7 mouse cellular contexts compared by ENCODE assay signal in genomic region chr5:136919546-136920301, GRCm38 (mm10). TPM values are rescaled to one million over a fixed set of nuclear protein-coding genes. Genes with fewer than 3 reads are reported as not detected.
DNase-seq lines count a peak whose midpoint lies in the region; ATAC-seq and TF ChIP-seq lines count a peak whose summit lies in the region.

No protein-coding gene starts in this region.

- peaks cover under 1% of the 10 kb centered on the region; the same call in 1 of the 2 replicates for H3K36me3 ChIP-seq in forebrain, embryonic 12.5 days (replicated peaks)
- H3K36me3 ChIP-seq in liver, embryonic 12.5 days = peaks cover 3% of the 10 kb centered on the region; the same call in 1 of the 2 replicates
- no peaks in the 10 kb centered on the region for H3K36me3 ChIP-seq in stomach, embryonic 15.5 days

- no peaks in the 10 kb centered on the region for H3K27me3 ChIP-seq in forebrain, embryonic 12.5 days
- H3K27me3 ChIP-seq in liver, embryonic 12.5 days (replicated peaks) = no peaks in the 10 kb centered on the region
- no peaks in the 10 kb centered on the region for H3K27me3 ChIP-seq in stomach, embryonic 15.5 days (replicated peaks)

- H3K4me3 ChIP-seq in left cerebral cortex, adult 2 months = peak overlapping the region; percentile 62
- peak overlapping the region; percentile 59 for H3K4me3 ChIP-seq in forebrain, embryonic 12.5 days (replicated peaks)
- peak overlapping the region; percentile 67 for H3K4me3 ChIP-seq in liver, embryonic 12.5 days
- peak overlapping the region; percentile 64 for H3K4me3 ChIP-seq in stomach, embryonic 15.5 days (replicated peaks)

- peak overlapping the region; percentile 71 for H3K9ac ChIP-seq in forebrain, embryonic 12.5 days
- H3K9ac ChIP-seq in liver, embryonic 12.5 days = peak overlapping the region; percentile 77
- H3K9ac ChIP-seq in stomach, embryonic 15.5 days = peak overlapping the region; percentile 50

- H3K4me1 ChIP-seq in forebrain, embryonic 12.5 days = peaks cover 7% of the 10 kb centered on the region
- peaks cover 17% of the 10 kb centered on the region for H3K4me1 ChIP-seq in liver, embryonic 12.5 days
- peaks cover 4% of the 10 kb centered on the region; the same call in 1 of the 2 replicates for H3K4me1 ChIP-seq in stomach, embryonic 15.5 days

- TF ChIP-seq CTCF in left cerebral cortex, adult 2 months (IDR thresholded peaks at IDR 0.05) = no peak

- peak overlapping the region; percentile 86 for H3K4me2 ChIP-seq in forebrain, embryonic 12.5 days
- H3K4me2 ChIP-seq in liver, embryonic 12.5 days = peak overlapping the region; percentile 92
- H3K4me2 ChIP-seq in stomach, embryonic 15.5 days = peak overlapping the region; percentile 86

- ATAC-seq in forebrain, embryonic 12.5 days (ENCODE audit: low FRiP score) = peak; percentile 37; the same call in 1 of the 2 replicates
- ATAC-seq in liver, embryonic 12.5 days = no peak; the same call in 1 of the 2 replicates
- no peak for ATAC-seq in stomach, embryonic 15.5 days (ENCODE audit: insufficient read depth, low FRiP score, low read depth)

- no peaks in the 10 kb centered on the region for H3K9me3 ChIP-seq in forebrain, embryonic 12.5 days
- no peaks in the 10 kb centered on the region for H3K9me3 ChIP-seq in liver, embryonic 12.5 days (replicated peaks)
- H3K9me3 ChIP-seq in stomach, embryonic 15.5 days = no peaks in the 10 kb centered on the region

- intact Hi-C loops in left cerebral cortex, adult 2 months (cut with DNase I) = no loop called here

- H3K27ac ChIP-seq in left cerebral cortex, adult 2 months = no peak overlapping the region; the same call in 1 of the 2 replicates
- H3K27ac ChIP-seq in forebrain, embryonic 12.5 days = no peak overlapping the region
- H3K27ac ChIP-seq in liver, embryonic 12.5 days = peak overlapping the region; percentile 45; the same call in 1 of the 2 replicates
- H3K27ac ChIP-seq in stomach, embryonic 15.5 days = no peak overlapping the region

- peak in 1 of 2 experiments; percentile 18 for DNase-seq in left cerebral cortex, adult 2 months (ENCODE audit: extremely low spot score in 1 of 2, low spot score in 2 of 2)
- DNase-seq in left cerebral cortex, adult 11 months (ENCODE audit: low spot score) = no peak
- peak; percentile 44 for DNase-seq in R1 (ENCODE audit: low read depth, low spot score)
- DNase-seq in right cerebral cortex, postnatal 14 days = no peak

- 23% methylated on average over 18 of the region's 18 CpGs for WGBS in forebrain, embryonic 12.5 days
- 15% methylated on average over 18 of the region's 18 CpGs for WGBS in liver, embryonic 12.5 days (ENCODE audit: insufficient replicate concordance)
- WGBS in stomach, embryonic 15.5 days = 20% methylated on average over 18 of the region's 18 CpGs

RNA-seq across cellular contexts. Expression of gene Ift22, which starts 11.8 kb away (rescaled TPM):
- 10 to 100 TPM; 94.8 to 95.0 TPM for total RNA-seq in left cerebral cortex, adult 2 months (2021)
- polyA plus RNA-seq in forebrain, embryonic 12.5 days (2016; fragmentation: Nextera tagmentation; extraction: Ambion mirVana) = 107 and 115 TPM in 2 replicates
- polyA plus RNA-seq in liver, embryonic 12.5 days (2016; fragmentation: Nextera tagmentation; extraction: Ambion mirVana) = 15.4 and 15.7 TPM in 2 replicates
- 59.5 and 62.3 TPM in 2 replicates for polyA plus RNA-seq in stomach, embryonic 15.5 days (2015; fragmentation: Nextera tagmentation; extraction: Ambion mirVana)

RNA-seq across cellular contexts. Expression of gene Fis1, which starts 33.4 kb away (rescaled TPM):
- total RNA-seq in left cerebral cortex, adult 2 months (2021) = 100 to 1,000 TPM; 256 to 271 TPM
- polyA plus RNA-seq in forebrain, embryonic 12.5 days (2016; fragmentation: Nextera tagmentation; extraction: Ambion mirVana) = 287 and 302 TPM in 2 replicates
- 210 and 211 TPM in 2 replicates for polyA plus RNA-seq in liver, embryonic 12.5 days (2016; fragmentation: Nextera tagmentation; extraction: Ambion mirVana)
- polyA plus RNA-seq in stomach, embryonic 15.5 days (2015; fragmentation: Nextera tagmentation; extraction: Ambion mirVana) = 246 and 259 TPM in 2 replicates

RNA-seq across cellular contexts. Expression of gene Col26a1, which starts 36.7 kb away (rescaled TPM):
- 10 to 100 TPM in 1 of 2 experiments, 1 to 10 TPM in 1; 9.4 to 12.8 TPM for total RNA-seq in left cerebral cortex, adult 2 months (2021)
- polyA plus RNA-seq in forebrain, embryonic 12.5 days (2016; fragmentation: Nextera tagmentation; extraction: Ambion mirVana) = 33.7 and 42.6 TPM in 2 replicates
- 2.6 and 4.0 TPM in 2 replicates for polyA plus RNA-seq in liver, embryonic 12.5 days (2016; fragmentation: Nextera tagmentation; extraction: Ambion mirVana)
- 20.6 and 25.3 TPM in 2 replicates for polyA plus RNA-seq in stomach, embryonic 15.5 days (2015; fragmentation: Nextera tagmentation; extraction: Ambion mirVana)

RNA-seq across cellular contexts. Expression of gene Cldn15, which starts 46.7 kb away (rescaled TPM):
- under 1 TPM; 0.30 to 0.32 TPM for total RNA-seq in left cerebral cortex, adult 2 months (2021)
- 0.27 and 0.50 TPM in 2 replicates for polyA plus RNA-seq in forebrain, embryonic 12.5 days (2016; fragmentation: Nextera tagmentation; extraction: Ambion mirVana)
- 2.2 TPM in 2 replicates for polyA plus RNA-seq in liver, embryonic 12.5 days (2016; fragmentation: Nextera tagmentation; extraction: Ambion mirVana)
- 8.9 and 10.8 TPM in 2 replicates for polyA plus RNA-seq in stomach, embryonic 15.5 days (2015; fragmentation: Nextera tagmentation; extraction: Ambion mirVana)
